Comparison of ENCODE assay signal across 8 mouse cellular contexts in genomic region chr19:19110011-19110768, GRCm38 (mm10). TPM values are rescaled to one million over a fixed set of nuclear protein-coding genes. Genes with fewer than 3 reads are reported as not detected.
DNase-seq lines count a peak whose midpoint lies in the region; ATAC-seq lines count a peak whose summit lies in the region.

No protein-coding gene starts in this region.

- peak overlapping the region; percentile 44 for H3K4me3 ChIP-seq in neural tube, embryonic 11.5 days (ENCODE audit: low read depth, low read length)

- DNase-seq in heart, adult 11 months, result peak; percentile 83
- no peak for DNase-seq in heart, postnatal 25 days (ENCODE audit: low spot score)
- peak; percentile 49 for DNase-seq in embryo, embryonic 10 days (ENCODE audit: low spot score)
- DNase-seq in gastrocnemius, postnatal 25 days, result peak; percentile 7
- DNase-seq in kidney, adult 8-10 months, result peak; percentile 1 to 9
- DNase-seq in liver, result peak; percentile 18
- peak; percentile 73 for DNase-seq in neural tube, embryonic 11.5 days (ENCODE audit: low spot score)

- no peaks in the 10 kb centered on the region for H3K9me3 ChIP-seq in neural tube, embryonic 11.5 days (ENCODE audit: control insufficient read depth, low read length)

- under 1% methylated on average over 49 of the region's 49 CpGs for WGBS in neural tube, embryonic 11.5 days

- peak overlapping the region; percentile 60 for H3K9ac ChIP-seq in neural tube, embryonic 11.5 days (ENCODE audit: low read length)

- no peaks in the 10 kb centered on the region for H3K36me3 ChIP-seq in neural tube, embryonic 11.5 days (ENCODE audit: control insufficient read depth, insufficient read depth, low read length)

- H3K27me3 ChIP-seq in neural tube, embryonic 11.5 days (ENCODE audit: control insufficient read depth, insufficient read depth, low read length), result peaks cover 13% of the 10 kb centered on the region

- ATAC-seq in neural tube, embryonic 11.5 days (ENCODE audit: insufficient read depth, low FRiP score, low TSS enrichment), result peak; percentile 51
- ATAC-seq in CD4-positive, CD25-positive, alpha-beta regulatory T cell, adult 4 months, result no peak

- 0 out of 2 replicates have a peak, but pooled peaks cover 3% of the 10 kb centered on the region for H3K4me1 ChIP-seq in neural tube, embryonic 11.5 days (ENCODE audit: control insufficient read depth, insufficient read depth, low read length)

- H3K27ac ChIP-seq in neural tube, embryonic 11.5 days (ENCODE audit: low read depth, low read length), result peak overlapping the region; percentile 60; the same call in 1 of the 2 replicates

- H3K4me2 ChIP-seq in neural tube, embryonic 11.5 days (ENCODE audit: low read depth), result peak overlapping the region; percentile 89

- intact Hi-C loops in heart, postnatal 25 days (cut with DNase I), result no loop called here

RNA-seq across cellular contexts. Expression of gene Rorb, which starts 0.8 kb away (rescaled TPM):
- under 1 TPM; 0.29 to 0.39 TPM for total RNA-seq in heart, postnatal 25 days (2021)
- total RNA-seq in gastrocnemius, postnatal 25 days (2021), result under 1 TPM; 0.15 to 0.46 TPM
- 2.0 and 2.5 TPM in 2 replicates for polyA plus RNA-seq in neural tube, embryonic 11.5 days (2014; fragmentation: Nextera tagmentation; extraction: Ambion mirVana)
- polyA plus RNA-seq in CD4-positive, CD25-positive, alpha-beta regulatory T cell, adult 4 months (2017; shearing (Covaris generic)), result under 1 TPM; 0.28 to 0.63 TPM
